Mouse (Mus musculus): ENCODE measurements at regions not wholly inside any gene's neighbourhood (a gene's known extent, or its start where the extent isn't known, plus 50 kb on each side); places are given as distances from the start of the nearest gene placed in this dataset.

GRCm38 (mm10) chr2:21044007-21044406 is 75.3 kb upstream of the Arhgap21 start:
- DNase-seq = no peak

- no peak for DNase-seq
These were observed 74.6 kb upstream of the Arhgap21 start for GRCm38 (mm10) chr2:21043302-21043701.

- no peak for DNase-seq
These were observed 68.9 kb upstream of the Arhgap21 start for GRCm38 (mm10) chr2:21037607-21038006.

DNA sequence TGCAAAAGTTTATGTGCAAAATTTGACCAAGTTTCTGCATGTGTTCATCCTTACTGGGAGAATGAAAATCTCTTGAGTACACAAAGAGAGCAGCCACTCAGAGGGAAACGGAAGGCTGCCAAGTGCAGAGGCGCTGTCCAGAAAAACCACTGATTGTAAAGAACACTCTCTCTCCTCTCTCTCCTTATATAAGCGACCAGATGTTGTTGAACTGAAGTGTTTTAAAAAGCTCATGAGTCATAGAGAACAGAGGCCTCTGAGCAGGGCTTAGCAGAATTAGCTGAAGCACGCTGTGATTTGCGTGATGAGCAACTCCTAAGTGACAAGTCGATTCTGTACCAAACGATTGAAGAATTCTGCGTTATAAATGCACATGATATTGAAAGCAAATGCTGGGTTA is 68.5 kb upstream of the Arhgap21 start:
- DNase-seq = peak; percentile 19

DNA sequence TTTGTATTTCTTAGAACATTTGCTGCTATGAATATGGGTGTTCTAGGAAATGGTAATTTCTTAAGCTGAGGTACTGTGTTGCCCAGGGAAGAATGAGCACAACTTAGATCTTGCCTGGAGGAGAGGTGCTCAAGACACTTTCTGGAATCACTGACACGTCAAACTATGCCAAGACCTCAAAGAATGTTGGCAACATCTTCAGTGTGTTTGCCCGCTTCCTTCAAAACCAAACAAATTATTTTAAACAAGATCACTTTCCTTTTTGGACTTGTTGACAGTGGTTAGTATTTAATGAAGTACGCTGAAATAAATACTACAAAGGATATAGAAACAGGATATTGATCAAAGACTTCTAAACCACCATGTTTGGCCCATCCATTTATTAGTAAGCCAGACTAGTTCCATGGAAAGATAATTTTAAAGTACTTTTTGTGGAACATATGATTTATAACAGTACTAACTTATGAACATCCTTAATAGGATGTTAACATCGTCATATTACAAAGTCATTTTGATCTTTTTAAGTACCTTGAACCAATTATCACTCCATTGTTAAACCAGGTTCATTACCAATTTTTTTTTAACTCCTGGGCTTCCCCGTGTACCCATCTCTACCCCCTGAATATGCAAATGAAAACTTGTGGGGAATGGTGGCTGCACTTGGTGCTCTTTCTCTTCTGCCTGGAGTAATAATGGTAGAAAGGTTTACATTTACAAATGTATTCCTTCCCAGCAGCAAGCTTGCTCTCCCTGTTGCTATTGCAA is 67.4 kb upstream of the Arhgap21 start:
- DNase-seq = no peak

GRCm38 (mm10) chr2:21034651-21035050 is 66.0 kb upstream of the Arhgap21 start:
- DNase-seq = no peak

- no peak for DNase-seq
These were observed 62.0 kb upstream of the Arhgap21 start for GRCm38 (mm10) chr2:21030650-21031049.

DNA sequence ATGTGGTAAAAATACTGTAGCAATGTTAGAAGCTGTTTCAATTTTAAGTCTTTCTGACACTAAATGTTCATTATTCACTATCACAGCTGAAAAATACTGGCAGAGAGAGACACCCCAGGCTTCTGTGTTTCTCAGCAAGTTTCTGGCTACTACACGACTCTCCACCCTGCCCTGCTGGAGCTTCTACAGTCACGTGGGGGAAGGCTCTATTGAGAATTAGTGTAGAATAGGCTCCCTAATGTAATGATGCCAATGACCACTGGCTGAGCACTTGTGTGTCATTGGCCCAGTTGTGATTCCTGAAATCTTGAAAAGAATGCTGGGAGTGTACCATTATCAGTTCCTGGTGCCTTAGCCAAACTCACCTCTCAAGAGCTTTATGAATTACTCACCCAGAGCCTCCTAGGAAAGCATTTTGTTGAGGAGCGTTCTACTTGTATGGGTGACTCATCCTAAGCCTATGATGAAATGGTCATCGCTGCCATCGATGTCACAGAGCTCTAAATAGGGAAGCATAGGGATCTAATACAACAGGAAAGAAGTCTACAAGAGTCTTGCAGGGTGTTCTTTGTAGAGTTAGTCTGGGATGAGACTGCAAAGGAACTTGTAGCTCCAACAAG is 60.8 kb upstream of the Arhgap21 start:
- DNase-seq = no peak

GRCm38 (mm10) chr2:21028605-21029004 is 59.9 kb upstream of the Arhgap21 start:
- DNase-seq = no peak

DNA sequence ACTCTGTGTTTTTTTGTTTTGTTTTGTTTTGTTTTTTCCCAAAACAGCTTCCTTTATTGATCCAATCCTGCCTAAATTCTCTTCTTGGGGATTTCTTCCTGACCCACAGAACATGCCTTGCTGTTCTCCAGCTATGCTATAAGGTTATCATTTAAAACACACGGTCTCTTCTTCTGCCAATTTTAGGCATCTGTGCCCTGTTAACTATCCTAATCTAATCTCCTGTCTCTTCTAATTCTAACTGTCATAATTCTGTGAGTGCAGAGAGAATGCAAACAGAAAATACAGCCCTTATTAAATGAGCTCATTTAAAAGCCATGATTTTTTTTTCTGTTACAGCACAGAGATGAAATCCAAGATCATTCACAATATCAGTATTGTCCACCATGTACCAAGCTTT is 49.9 kb upstream of the Arhgap21 start:
- no peak for DNase-seq
